Mouse (Mus musculus) midbrain, embryonic 16.5 days (tissue): ENCODE measurements at regions not wholly inside any gene's neighbourhood (a gene's known extent, or its start where the extent isn't known, plus 50 kb on each side); places are given as distances from the start of the nearest gene placed in this dataset.
A peak's percentile ranks its signal among the peaks of the same experiment; 100 is the strongest.

Source experiments
- ATAC-seq: fragments of 200-750 bp; cut with Nextera tagmentation; 2 replicates; pipeline ENCODE4 v1.8.0; 2017; ENCODE audit warnings: moderate TSS enrichment
- H3K27ac ChIP-seq: fragments of 300-500 bp; sonication (generic); 2 replicates; pipeline ENCODE4 v1.5.1; 2014; ENCODE audit warnings: mild to moderate bottlenecking, low read length, mixed read lengths
- H3K27me3 ChIP-seq: fragments of 300-500 bp; sonication (generic); 2 replicates; pipeline ENCODE4 v1.6.1; 2014; ENCODE audit warnings: low read depth, low read length, mixed read lengths; ENCODE audit not compliant: control insufficient read depth, insufficient read depth
- H3K36me3 ChIP-seq: fragments of 300-500 bp; sonication (generic); 2 replicates; pipeline ENCODE4 v1.6.1; 2014; ENCODE audit warnings: mild to moderate bottlenecking, low read length, moderate library complexity, mixed read lengths; ENCODE audit not compliant: control insufficient read depth, insufficient read depth
- H3K4me1 ChIP-seq: fragments of 300-500 bp; sonication (generic); 2 replicates; pipeline ENCODE4 v1.6.1; 2014; ENCODE audit warnings: mild to moderate bottlenecking, low read length, mixed read lengths; ENCODE audit not compliant: control insufficient read depth, insufficient read depth
- H3K4me2 ChIP-seq: fragments of 300-500 bp; sonication (generic); 2 replicates; pipeline ENCODE4 v1.6.1; 2014; ENCODE audit warnings: mild to moderate bottlenecking, low read length, mixed read lengths
- H3K4me3 ChIP-seq: fragments of 300-500 bp; sonication (generic); 2 replicates; pipeline ENCODE4 v1.5.1; 2014; ENCODE audit warnings: low read depth, mild to moderate bottlenecking, low read length, moderate library complexity, mixed read lengths
- H3K9ac ChIP-seq: fragments of 300-500 bp; sonication (generic); 2 replicates; pipeline ENCODE4 v1.6.1; 2014; ENCODE audit warnings: low read depth, low read length, mixed read lengths
- H3K9me3 ChIP-seq: fragments of 300-500 bp; sonication (generic); replicated peaks from 2 replicates; pipeline ENCODE4 v1.6.1; 2014; ENCODE audit warnings: mild to moderate bottlenecking, low read length, mixed read lengths; ENCODE audit not compliant: control insufficient read depth, poor library complexity, severe bottlenecking
- WGBS: fragments of 180-500 bp; shearing (Covaris S2); extraction: QIAGEN DNeasy Blood & Tissue Kit; methylation state at CpG from one replicate; pipeline ENCODE4 v1.1.7; 2014; 5-methylcytosine and 5-hydroxymethylcytosine counted together

- Histone ChIP-seq H3K4me2 (no peak overlapping the region), H3K4me3 (no peak overlapping the region), H3K9ac (no peak overlapping the region), H3K27me3 (no peaks in the 10 kb centered on the region), H3K9me3 (no peaks in the 10 kb centered on the region), H3K4me1 (no peaks in the 10 kb centered on the region), H3K36me3 (no peaks in the 10 kb centered on the region), H3K27ac (no peak overlapping the region)
- 10% methylated on average over 6 of the region's 6 CpGs for WGBS
- ATAC-seq: 0 out of 2 replicates have a peak, but pooled peaks have one; percentile 36
Measured at GRCm38 (mm10) chr1:105092309-105092904, 264.1 kb downstream of the Rnf152 start.

GRCm38 (mm10) chr1:105088765-105089520, 267.6 kb downstream of the Rnf152 start:
- Histone ChIP-seq H3K9ac (no peak overlapping the region), H3K36me3 (no peaks in the 10 kb centered on the region), H3K4me3 (no peak overlapping the region), H3K9me3 (no peaks in the 10 kb centered on the region), H3K27ac (no peak overlapping the region), H3K4me2 (no peak overlapping the region), H3K4me1 (no peaks in the 10 kb centered on the region), H3K27me3 (no peaks in the 10 kb centered on the region)
- WGBS: 82% methylated on average over 7 of the region's 7 CpGs
- ATAC-seq: no peak

GRCm38 (mm10) chr1:105087623-105088022, 268.9 kb downstream of the Rnf152 start:
- ATAC-seq: no peak
- 61% methylated on average over 1 of the region's 1 CpGs for WGBS

GRCm38 (mm10) chr1:105084556-105084955, 272.0 kb downstream of the Rnf152 start:
- Histone ChIP-seq H3K4me2 (no peak overlapping the region), H3K9ac (no peak overlapping the region), H3K27me3 (no peaks in the 10 kb centered on the region), H3K4me3 (no peak overlapping the region), H3K9me3 (no peaks in the 10 kb centered on the region), H3K4me1 (no peaks in the 10 kb centered on the region), H3K27ac (no peak overlapping the region), H3K36me3 (no peaks in the 10 kb centered on the region)
- no peak for ATAC-seq
- WGBS: 96% methylated on average over 3 of the region's 3 CpGs

More at GRCm38 (mm10) chr1:105087623-105088022, 268.9 kb downstream of the Rnf152 start:
- Histone ChIP-seq H3K4me3 (no peak overlapping the region), H3K9ac (no peak overlapping the region), H3K9me3 (no peaks in the 10 kb centered on the region), H3K27me3 (no peaks in the 10 kb centered on the region), H3K36me3 (no peaks in the 10 kb centered on the region), H3K27ac (no peak overlapping the region), H3K4me2 (no peak overlapping the region), H3K4me1 (no peaks in the 10 kb centered on the region)

GRCm38 (mm10) chr1:105083551-105084103, 272.9 kb downstream of the Rnf152 start:
- Histone ChIP-seq H3K36me3 (no peaks in the 10 kb centered on the region), H3K27me3 (no peaks in the 10 kb centered on the region), H3K4me1 (no peaks in the 10 kb centered on the region), H3K4me3 (no peak overlapping the region), H3K9ac (no peak overlapping the region), H3K4me2 (no peak overlapping the region), H3K27ac (no peak overlapping the region), H3K9me3 (no peaks in the 10 kb centered on the region)
- no peak for ATAC-seq
- 57% methylated on average over 6 of the region's 6 CpGs for WGBS

- Histone ChIP-seq H3K27me3 (no peaks in the 10 kb centered on the region), H3K36me3 (no peaks in the 10 kb centered on the region), H3K4me1 (no peaks in the 10 kb centered on the region), H3K4me2 (no peak overlapping the region), H3K9me3 (no peaks in the 10 kb centered on the region), H3K9ac (no peak overlapping the region), H3K4me3 (no peak overlapping the region), H3K27ac (no peak overlapping the region)
- peak; percentile 28; the same call in 1 of the 2 replicates for ATAC-seq
- WGBS: 56% methylated on average over 2 of the region's 2 CpGs
Measured at GRCm38 (mm10) chr1:105082823-105083550, 273.5 kb downstream of the Rnf152 start.

- Histone ChIP-seq H3K4me2 (no peak overlapping the region), H3K27ac (no peak overlapping the region), H3K4me1 (no peaks in the 10 kb centered on the region), H3K9me3 (no peaks in the 10 kb centered on the region), H3K9ac (no peak overlapping the region), H3K27me3 (no peaks in the 10 kb centered on the region), H3K36me3 (no peaks in the 10 kb centered on the region), H3K4me3 (no peak overlapping the region)
- no peak for ATAC-seq
- 62% methylated on average over 2 of the region's 2 CpGs for WGBS
Measured at GRCm38 (mm10) chr1:105081942-105082341, 274.6 kb downstream of the Rnf152 start.

GRCm38 (mm10) chr1:105079437-105079836, 277.1 kb downstream of the Rnf152 start:
- no peak overlapping the region for H3K9ac ChIP-seq
- 91% methylated on average over 5 of the region's 5 CpGs for WGBS
- ATAC-seq: no peak

More at GRCm38 (mm10) chr1:105079437-105079836, 277.1 kb downstream of the Rnf152 start:
- H3K4me3 ChIP-seq: no peak overlapping the region
- no peaks in the 10 kb centered on the region for H3K27me3 ChIP-seq
- no peaks in the 10 kb centered on the region for H3K4me1 ChIP-seq
- H3K9me3 ChIP-seq: no peaks in the 10 kb centered on the region
- no peaks in the 10 kb centered on the region for H3K36me3 ChIP-seq
- no peak overlapping the region for H3K27ac ChIP-seq
- H3K4me2 ChIP-seq: no peak overlapping the region
